Mouse (Mus musculus) brain, embryonic 14.5 days (tissue): ENCODE results near the gene Runx1.

ENCODE experiments used
- CTCF ChIP-seq: fragments of 200-500 bp; IDR thresholded peaks from 2 replicates; pipeline ENCODE4 v1.5.1; 2012; ENCODE audit warnings: inconsistent platforms, mild to moderate bottlenecking, moderate library complexity, borderline replicate concordance; ENCODE audit not compliant: insufficient read depth, insufficient read length; ENCODE audit errors: extremely low read depth
- POLR2A ChIP-seq: fragments of 200-500 bp; IDR thresholded peaks from 2 replicates; pipeline ENCODE4 v1.6.1; 2012; ENCODE audit warnings: mild to moderate bottlenecking, inconsistent platforms, borderline replicate concordance; ENCODE audit not compliant: poor library complexity, insufficient read depth, insufficient read length, severe bottlenecking; ENCODE audit errors: extremely low read depth

- no peak for TF ChIP-seq CTCF
- no peak for TF ChIP-seq POLR2A
Measured at GRCm38 (mm10) chr16:92782408-92782807, 43.5 kb downstream of the Runx1 start.
